Mouse (Mus musculus) v-Abl transformed pro-B cells (cell line): ENCODE results near the gene Clec2l.

Source experiments
- in situ Hi-C, 2 experiments: fragments of 400-800 bp; cut with MboI; formaldehyde crosslinking; loops; one replicate each; pipeline ENCODE4 v1.15.1; 2025; ENCODE audit not compliant: unreplicated experiment in 2 of 2

The Clec2l gene

GRCm38 (mm10) chr6:38662714-38663615 is at the start of gene Clec2l:
Clec2l (plus strand) TSS chr6:38663069.
- in situ Hi-C loops = loop anchor here (25.0 kb wide), 1 partner anchor 1301 kb away; no protein-coding TSS in a partner anchor

- in situ Hi-C loops = no loop called here
These were observed 40.5 kb upstream of the Clec2l start for GRCm38 (mm10) chr6:38622406-38622805.

- in situ Hi-C loops = no loop called here
These were observed 39.4 kb upstream of the Clec2l start for GRCm38 (mm10) chr6:38623457-38623856.

GRCm38 (mm10) chr6:38624439-38624838 is 38.4 kb upstream of the Clec2l start:
- in situ Hi-C loops = no loop called here

- in situ Hi-C loops = no loop called here
These were observed 36.8 kb upstream of the Clec2l start for GRCm38 (mm10) chr6:38626086-38626485.

GRCm38 (mm10) chr6:38627081-38627480 is 35.8 kb upstream of the Clec2l start:
- in situ Hi-C loops = no loop called here

GRCm38 (mm10) chr6:38627486-38627885 is 35.4 kb upstream of the Clec2l start:
- in situ Hi-C loops = no loop called here

- in situ Hi-C loops = no loop called here
These were observed 33.3 kb upstream of the Clec2l start for GRCm38 (mm10) chr6:38629556-38629955.

- in situ Hi-C loops = no loop called here
These were observed 30.0 kb upstream of the Clec2l start for GRCm38 (mm10) chr6:38632826-38633225.

GRCm38 (mm10) chr6:38634461-38634860 is 28.4 kb upstream of the Clec2l start:
- in situ Hi-C loops = no loop called here

GRCm38 (mm10) chr6:38635941-38636851 is 26.7 kb upstream of the Clec2l start:
- in situ Hi-C loops = no loop called here

- in situ Hi-C loops = no loop called here
These were observed 25.8 kb upstream of the Clec2l start, which contains the start of gene Klrg2 for GRCm38 (mm10) chr6:38636852-38637618. Klrg2 (minus strand) TSS chr6:38637242.

- in situ Hi-C loops = no loop called here
These were observed 22.5 kb upstream of the Clec2l start for GRCm38 (mm10) chr6:38640401-38640800.

- in situ Hi-C loops = no loop called here
These were observed 21.6 kb upstream of the Clec2l start for GRCm38 (mm10) chr6:38641228-38641627.

- in situ Hi-C loops = no loop called here
These were observed 21.2 kb upstream of the Clec2l start for GRCm38 (mm10) chr6:38641645-38642044.

GRCm38 (mm10) chr6:38642593-38642992 is 20.3 kb upstream of the Clec2l start:
- in situ Hi-C loops = no loop called here

GRCm38 (mm10) chr6:38643039-38643438 is 19.8 kb upstream of the Clec2l start:
- in situ Hi-C loops = no loop called here

GRCm38 (mm10) chr6:38649545-38649944 is 13.3 kb upstream of the Clec2l start:
- in situ Hi-C loops = loop anchor here in 1 of 2 experiments (5.0 kb wide), 2 partner anchors 258 to 418 kb away; no protein-coding TSS in a partner anchor

GRCm38 (mm10) chr6:38650263-38650937 is 12.5 kb upstream of the Clec2l start:
- in situ Hi-C loops = loop anchor here (5.0 to 25.0 kb wide), 5 partner anchors 87 to 1288 kb away; no protein-coding TSS in a partner anchor

- in situ Hi-C loops = loop anchor here (25.0 kb wide), 1 partner anchor 1299 kb away; no protein-coding TSS in a partner anchor
These were observed 1.2 kb upstream of the Clec2l start for GRCm38 (mm10) chr6:38661626-38662025.
